Mouse (Mus musculus) myocyte (in vitro differentiated cells): ENCODE results near the gene Kcnip1.

ENCODE experiments used
- CEBPB ChIP-seq: IDR thresholded peaks from 2 replicates; pipeline ENCODE4 v1.6.1; 2011; ENCODE audit warnings: mild to moderate bottlenecking, moderate library complexity; ENCODE audit not compliant: poor library complexity, insufficient read depth, severe bottlenecking
- E2F4 ChIP-seq: IDR thresholded peaks from one replicate; pipeline ENCODE4 v1.6.1; 2011; ENCODE audit warnings: mild to moderate bottlenecking, control low read depth, moderate library complexity; ENCODE audit not compliant: insufficient read depth
- MAX ChIP-seq: IDR thresholded peaks from one replicate; pipeline ENCODE4 v1.6.1; 2011; ENCODE audit warnings: low read depth, mild to moderate bottlenecking, control low read depth
- MYOD1 ChIP-seq, 3 experiments: IDR thresholded peaks; one replicate each; pipeline ENCODE4 v1.6.1; 2011; ENCODE audit warnings: control low read depth in 2 of 3, low read depth in 2 of 3, mild to moderate bottlenecking in 2 of 3, moderate library complexity in 1 of 3; ENCODE audit not compliant: insufficient read length in 2 of 3, control insufficient read depth in 1 of 3
- MYOG ChIP-seq, 3 experiments: IDR thresholded peaks; one replicate each; pipeline ENCODE4 v1.6.1; 2011; ENCODE audit warnings: control low read depth in 2 of 3, low read depth in 2 of 3, mild to moderate bottlenecking in 2 of 3; ENCODE audit not compliant: insufficient read length in 2 of 3, control insufficient read depth in 1 of 3, insufficient read depth in 1 of 3
- POLR2A ChIP-seq: IDR thresholded peaks from one replicate; pipeline ENCODE4 v1.6.1; 2011; ENCODE audit warnings: low read depth, mild to moderate bottlenecking, control low read depth, moderate library complexity; ENCODE audit not compliant: insufficient read length
- POLR2AphosphoS2 ChIP-seq: IDR thresholded peaks from one replicate; pipeline ENCODE4 v1.6.1; 2011; ENCODE audit warnings: low read depth, control low read depth; ENCODE audit not compliant: insufficient read length
- SRF ChIP-seq: IDR thresholded peaks from one replicate; pipeline ENCODE4 v1.6.1; 2011; ENCODE audit warnings: low read depth; ENCODE audit not compliant: control insufficient read depth, insufficient read length
- USF1 ChIP-seq: IDR thresholded peaks from one replicate; pipeline ENCODE4 v1.6.1; 2011; ENCODE audit warnings: low read depth, mild to moderate bottlenecking, control low read depth, moderate library complexity

DNA sequence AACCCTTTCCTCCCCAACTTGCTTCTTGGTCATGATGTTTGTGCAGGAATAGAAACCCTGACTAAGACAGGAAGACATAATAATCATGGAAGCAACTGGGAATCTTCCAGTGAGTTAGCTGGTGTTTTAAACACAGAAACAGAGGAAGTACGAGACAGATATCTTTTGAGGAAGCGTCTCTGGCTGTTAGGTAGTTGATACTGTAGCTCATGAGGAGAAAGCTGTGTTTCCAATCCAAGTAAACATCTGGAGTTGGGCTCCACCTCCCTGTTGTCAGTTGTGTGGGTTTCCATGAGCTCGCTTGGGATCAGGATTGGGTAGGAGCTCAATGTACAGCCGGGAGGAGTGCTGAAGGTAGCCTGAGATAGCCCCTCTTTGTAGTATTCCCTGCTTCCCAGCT lies 46.5 kb downstream of the Kcnip1 start:
- no peak for TF ChIP-seq POLR2A
- TF ChIP-seq MYOD1 (IDR thresholded peaks at IDR 0.05; ENCODE audit: control insufficient read depth in 1 of 3, insufficient read length in 2 of 3, low read depth in 2 of 3): no peak
- TF ChIP-seq USF1: no peak
- TF ChIP-seq E2F4: no peak
- no peak for TF ChIP-seq SRF
- no peak for TF ChIP-seq CEBPB
- no peak for TF ChIP-seq POLR2AphosphoS2
- no peak for TF ChIP-seq MAX
- TF ChIP-seq MYOG (IDR thresholded peaks at IDR 0.05; ENCODE audit: control insufficient read depth in 1 of 3, insufficient read depth in 1 of 3, insufficient read length in 2 of 3, low read depth in 2 of 3): no peak
